Mouse (Mus musculus): ENCODE data around the gene Atp2c1.

Atp2c1 gene

GRCm38 (mm10) chr9:105366199-105366598 is 160.9 kb downstream of the Atp2c1 start:
- DNase-seq (ENCODE audit: low read depth, low spot score) = no peak

GRCm38 (mm10) chr9:105363520-105364231 is 163.4 kb downstream of the Atp2c1 start:
- no peak for DNase-seq (ENCODE audit: low read depth, low spot score)

GRCm38 (mm10) chr9:105362181-105362580 is 164.9 kb downstream of the Atp2c1 start:
- DNase-seq (ENCODE audit: low read depth, low spot score) = no peak

Measured in ES-CJ7 (cell line).